Mouse (Mus musculus) macrophage (primary cell): ENCODE measurements around the gene Krt78. TPM values are rescaled to one million over a fixed set of nuclear protein-coding genes. Genes with fewer than 3 reads are reported as not detected.

Source experiments
- H3K27ac ChIP-seq: fragments of 350-480 bp; formaldehyde crosslinking; 2 replicates; pipeline ENCODE4 v1.9.0; 2021
- H3K36me3 ChIP-seq: fragments of 350-480 bp; formaldehyde crosslinking; 2 replicates; pipeline ENCODE4 v1.9.0; 2021; ENCODE audit errors: inconsistent target
- H3K4me3 ChIP-seq: fragments of 350-480 bp; formaldehyde crosslinking; 2 replicates; pipeline ENCODE4 v1.9.0; 2021; ENCODE audit errors: inconsistent target
- H3K79me2 ChIP-seq: fragments of 350-480 bp; formaldehyde crosslinking; 2 replicates; pipeline ENCODE4 v1.9.0; 2021; ENCODE audit errors: inconsistent target
- WGBS: methylation state at CpG from one replicate; pipeline ENCODE4 v1.1.7; 2026; ENCODE audit warnings: inconsistent platforms; ENCODE audit not compliant: missing documents; 5-methylcytosine and 5-hydroxymethylcytosine counted together
- polyA plus RNA-seq: library from polyadenylated mRNA; stranded (reverse); fragments of 250-400 nt; gene quantifications from 3 replicates; pipeline ENCODE4 v1.2.4, GENCODE M21; 2018; ENCODE audit warnings: inconsistent platforms

Gene Krt78
- polyA plus RNA-seq, 1 experiment from 2014 or later: not detected

GRCm38 (mm10) chr15:101940274-101940829 is 13.7 kb downstream of the Krt78 start, which contains the start of gene Krt79:
Gene Krt79, minus strand, starts transcription at chr15:101940324.
- H3K27ac ChIP-seq: no peak within 1 kb of the TSS
- no peaks in the 10 kb centered on the region for H3K79me2 ChIP-seq
- WGBS: 80% methylated on average over 6 of the region's 6 CpGs
- H3K36me3 ChIP-seq: no peaks in the 10 kb centered on the region
- no peak within 1 kb of the TSS for H3K4me3 ChIP-seq

- Histone ChIP-seq H3K27ac (no peak overlapping the region), H3K36me3 (no peaks in the 10 kb centered on the region), H3K79me2 (no peaks in the 10 kb centered on the region), H3K4me3 (no peak overlapping the region)
- 81% methylated on average over 9 of the region's 9 CpGs for WGBS
These were observed 15.3 kb downstream of the Krt78 start for GRCm38 (mm10) chr15:101938600-101939308.

- 77% methylated on average over 6 of the region's 6 CpGs for WGBS
These were observed 21.1 kb downstream of the Krt78 start for GRCm38 (mm10) chr15:101933024-101933423.

GRCm38 (mm10) chr15:101929666-101930065 is 24.4 kb downstream of the Krt78 start:
- no peaks in the 10 kb centered on the region for H3K79me2 ChIP-seq
- H3K27ac ChIP-seq: no peak overlapping the region
- H3K4me3 ChIP-seq: no peak overlapping the region
- WGBS: 4% methylated on average over 17 of the region's 17 CpGs
- H3K36me3 ChIP-seq: no peaks in the 10 kb centered on the region

More at GRCm38 (mm10) chr15:101933024-101933423, 21.1 kb downstream of the Krt78 start:
- H3K79me2 ChIP-seq: no peaks in the 10 kb centered on the region
- H3K36me3 ChIP-seq: no peaks in the 10 kb centered on the region
- H3K4me3 ChIP-seq: no peak overlapping the region
- H3K27ac ChIP-seq: no peak overlapping the region

GRCm38 (mm10) chr15:101929087-101929486 is 25.0 kb downstream of the Krt78 start:
- H3K4me3 ChIP-seq: no peak overlapping the region
- no peak overlapping the region for H3K27ac ChIP-seq
- H3K36me3 ChIP-seq: no peaks in the 10 kb centered on the region
- H3K79me2 ChIP-seq: no peaks in the 10 kb centered on the region
- 30% methylated on average over 9 of the region's 9 CpGs for WGBS

GRCm38 (mm10) chr15:101927340-101928080 is 26.6 kb downstream of the Krt78 start:
- 87% methylated on average over 12 of the region's 12 CpGs for WGBS
- Histone ChIP-seq H3K79me2 (no peaks in the 10 kb centered on the region), H3K27ac (no peak overlapping the region), H3K36me3 (no peaks in the 10 kb centered on the region), H3K4me3 (no peak overlapping the region)

GRCm38 (mm10) chr15:101925041-101925440 is 29.0 kb downstream of the Krt78 start:
- H3K4me3 ChIP-seq: no peak overlapping the region
- WGBS: 94% methylated on average over 1 of the region's 1 CpGs
- no peaks in the 10 kb centered on the region for H3K36me3 ChIP-seq
- no peak overlapping the region for H3K27ac ChIP-seq
- no peaks in the 10 kb centered on the region for H3K79me2 ChIP-seq

GRCm38 (mm10) chr15:101924635-101925034 is 29.5 kb downstream of the Krt78 start, which contains the start of gene Krt4:
Gene Krt4, minus strand, starts transcription at chr15:101924735.
- WGBS: 85% methylated on average over 11 of the region's 11 CpGs

GRCm38 (mm10) chr15:101922296-101922695 is 31.8 kb downstream of the Krt78 start:
- no peaks in the 10 kb centered on the region for H3K36me3 ChIP-seq
- no peak overlapping the region for H3K27ac ChIP-seq
- 91% methylated on average over 2 of the region's 2 CpGs for WGBS
- H3K4me3 ChIP-seq: no peak overlapping the region
- no peaks in the 10 kb centered on the region for H3K79me2 ChIP-seq

More at GRCm38 (mm10) chr15:101924635-101925034, 29.5 kb downstream of the Krt78 start, which contains the start of gene Krt4:
- no peak within 1 kb of the TSS for H3K27ac ChIP-seq
- no peaks in the 10 kb centered on the region for H3K36me3 ChIP-seq
- H3K4me3 ChIP-seq: no peak within 1 kb of the TSS
- H3K79me2 ChIP-seq: no peaks in the 10 kb centered on the region

GRCm38 (mm10) chr15:101916072-101916471 is 38.0 kb downstream of the Krt78 start:
- WGBS: 69% methylated on average over 2 of the region's 2 CpGs
- no peak overlapping the region for H3K27ac ChIP-seq
- H3K4me3 ChIP-seq: no peak overlapping the region
- no peaks in the 10 kb centered on the region for H3K79me2 ChIP-seq
- H3K36me3 ChIP-seq: no peaks in the 10 kb centered on the region

- 86% methylated on average over 5 of the region's 5 CpGs for WGBS
- Histone ChIP-seq H3K36me3 (no peaks in the 10 kb centered on the region), H3K79me2 (no peaks in the 10 kb centered on the region), H3K4me3 (no peak overlapping the region), H3K27ac (no peak overlapping the region)
These were observed 49.2 kb downstream of the Krt78 start for GRCm38 (mm10) chr15:101904849-101905248.

- no peaks in the 10 kb centered on the region for H3K79me2 ChIP-seq
- WGBS: 73% methylated on average over 12 of the region's 12 CpGs
- H3K4me3 ChIP-seq: no peak overlapping the region
- H3K27ac ChIP-seq: no peak overlapping the region
- H3K36me3 ChIP-seq: no peaks in the 10 kb centered on the region
These were observed 51.6 kb downstream of the Krt78 start for GRCm38 (mm10) chr15:101902171-101903149.
